Mouse (Mus musculus) megakaryocyte-erythroid progenitor cell, adult 5-6 weeks (primary cell): ENCODE results near the gene Cfap65. TPM values are rescaled to one million over a fixed set of nuclear protein-coding genes. Genes with fewer than 3 reads are reported as not detected.

Experiments used
- ATAC-seq: replicated peaks from 2 replicates; pipeline ENCODE4 v1.8.0; 2016; ENCODE audit warnings: mild to moderate bottlenecking, inconsistent platforms; ENCODE audit not compliant: severe bottlenecking, poor library complexity, low FRiP score, low TSS enrichment
- total RNA-seq, 2 experiments: library from RNA; stranded (forward) in 1 of 2; stranded (reverse) in 1 of 2; fragments of 200-1000, 215-1000 nt in 1 of 2; fragments of >200 nt in 1 of 2; fragmentation: Nextera tagmentation in 1 of 2; gene quantifications; 2 replicates each; pipeline ENCODE4 v1.2.3; 2014 to 2017

Cfap65 gene
- total RNA-seq (2014; fragmentation: Nextera tagmentation) (not detected in 2 replicates), total RNA-seq (2017) (not detected in 2 replicates)

DNA sequence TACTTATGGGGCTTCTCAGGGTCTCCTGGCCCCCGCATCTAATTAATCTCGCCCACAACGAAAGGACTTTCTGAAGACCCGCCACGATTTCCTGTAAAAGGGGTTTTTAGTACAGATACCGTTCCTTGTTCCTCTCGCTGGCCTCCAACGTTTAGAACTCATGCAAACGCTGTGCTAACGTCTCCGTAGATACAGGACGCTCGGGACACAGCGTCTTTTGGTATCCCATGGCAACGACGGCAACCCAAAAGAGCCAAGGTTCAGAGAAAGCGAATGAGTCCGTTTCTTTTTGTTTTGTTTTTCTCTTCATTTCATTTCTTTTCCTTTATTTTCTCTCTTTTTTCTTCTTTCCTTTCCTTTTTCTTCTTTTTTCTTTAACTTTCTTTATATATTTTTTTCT, at the start of gene Cfap65:
Gene Cfap65, minus strand, starts transcription at position 198 of the 400 bp plus-strand sequence.
- no peak for ATAC-seq

DNA sequence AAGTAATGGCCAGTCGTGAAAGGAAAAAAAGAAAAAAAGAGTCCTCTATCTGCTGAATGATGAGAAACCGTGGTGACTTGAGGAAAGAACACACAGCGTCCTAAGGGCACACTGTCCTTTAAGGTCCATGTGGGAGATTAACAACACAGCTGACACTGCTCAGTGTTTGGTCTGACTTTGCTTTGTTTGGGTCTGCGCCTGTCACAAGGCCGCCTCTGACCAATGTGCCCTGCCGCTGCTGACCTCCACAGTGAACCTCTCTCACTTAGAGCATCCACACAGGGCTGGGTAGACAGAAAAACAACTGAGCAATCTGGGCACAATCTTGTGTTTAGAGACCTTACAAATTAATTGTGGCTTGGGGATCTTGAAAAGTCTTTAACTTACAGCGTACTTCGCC, 41.6 kb upstream of the Cfap65 start:
- ATAC-seq: no peak

DNA sequence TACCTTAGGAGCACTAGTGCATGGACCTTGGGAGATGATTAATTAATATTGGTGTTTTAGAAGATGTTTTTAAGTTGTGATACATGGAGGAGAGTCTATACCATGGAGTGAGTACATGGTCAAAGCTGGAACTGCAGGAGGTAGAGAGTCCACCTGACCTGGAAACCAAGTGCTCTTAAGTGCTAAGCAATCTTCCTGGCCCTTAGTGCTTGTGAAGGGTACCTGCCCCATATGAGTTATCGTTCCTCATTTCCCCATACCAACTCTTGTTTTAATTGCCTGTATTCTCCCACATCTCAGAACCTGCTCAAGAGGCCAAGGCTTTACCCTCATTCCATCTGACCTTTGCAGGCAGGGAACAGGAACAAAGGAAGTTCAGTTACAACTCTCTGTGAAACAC, 40.5 kb upstream of the Cfap65 start:
- ATAC-seq: no peak

DNA sequence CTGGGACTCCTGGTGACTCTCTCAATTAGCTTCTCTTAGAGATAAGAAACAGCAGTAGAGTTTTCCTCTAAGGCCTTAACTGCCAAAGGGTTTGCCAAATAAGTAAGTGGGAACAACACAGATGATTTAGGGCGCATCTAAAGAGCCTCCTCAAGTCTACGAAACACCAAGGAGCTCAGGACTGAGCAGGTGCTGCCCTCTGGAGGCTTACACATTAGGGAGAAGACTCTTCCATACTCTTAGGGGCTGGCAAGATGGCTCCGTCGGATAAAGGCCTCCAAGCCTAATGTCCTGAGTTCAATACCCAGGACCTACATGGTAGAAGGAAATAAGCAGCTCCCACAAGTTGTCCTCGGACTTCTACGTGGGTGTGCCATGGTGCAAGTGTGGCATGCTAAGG, 38.2 kb upstream of the Cfap65 start:
- ATAC-seq: no peak

DNA sequence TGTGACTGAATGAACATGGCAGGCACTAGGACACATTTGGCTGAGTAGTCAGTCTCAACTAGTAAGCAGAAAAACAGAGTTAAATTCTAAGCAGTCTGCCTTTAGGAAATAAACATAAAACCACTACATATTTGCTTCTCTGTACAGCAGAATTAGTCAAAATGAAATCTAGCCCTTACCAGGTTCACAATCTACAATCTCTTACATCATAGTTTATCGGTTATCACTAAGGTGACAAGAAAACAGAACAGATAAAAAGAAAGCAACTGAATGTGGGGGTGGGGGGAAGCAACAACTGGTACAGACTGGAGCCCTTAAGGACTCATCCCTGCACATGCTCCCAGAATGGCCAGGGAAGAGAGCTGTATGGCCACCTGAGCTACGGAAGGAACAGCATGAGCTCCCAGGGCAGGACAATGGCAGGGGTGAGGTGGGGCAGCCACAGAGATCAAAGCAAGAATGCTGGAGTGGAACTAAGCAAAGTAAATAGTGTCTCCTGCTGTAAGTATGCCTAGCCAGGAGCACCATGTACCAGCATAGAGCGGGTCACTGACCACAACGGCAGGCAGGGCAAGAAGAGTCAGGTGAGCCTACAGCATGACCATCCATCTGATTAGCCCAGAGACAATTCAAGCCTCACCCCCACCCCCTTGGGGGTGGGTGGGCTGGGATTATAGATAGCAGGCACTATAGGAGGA, 36.1 kb upstream of the Cfap65 start:
- no peak for ATAC-seq

DNA sequence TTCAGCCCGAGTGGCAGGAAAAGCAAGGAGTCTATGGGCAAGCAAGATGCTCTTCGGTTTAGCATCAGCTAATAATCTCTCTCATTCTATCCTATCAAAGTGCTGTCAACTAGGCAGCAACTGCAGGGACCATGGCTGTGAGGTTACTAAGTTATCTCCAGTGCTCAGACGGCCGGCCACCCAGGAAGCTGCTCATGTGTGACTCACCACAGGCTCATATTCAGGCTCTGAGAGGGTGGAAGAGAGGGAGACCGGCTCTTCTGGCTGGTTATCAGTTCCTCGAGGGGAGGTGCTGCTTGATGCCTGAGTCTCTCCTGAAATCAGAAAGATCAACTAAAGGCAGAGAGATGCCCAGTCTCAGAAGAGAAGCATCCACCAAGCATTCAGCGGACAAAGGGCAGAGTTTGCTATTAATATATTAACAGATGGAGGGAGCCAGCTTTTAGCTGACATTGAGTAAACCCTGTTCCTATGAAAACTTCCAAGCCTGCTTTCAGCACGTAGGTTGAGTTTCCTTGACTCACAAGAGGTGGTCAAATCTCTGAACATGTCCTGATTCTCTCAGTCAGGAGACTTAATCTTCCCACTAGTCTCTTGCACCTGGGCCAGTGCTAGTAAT, 32.7 kb upstream of the Cfap65 start:
- ATAC-seq: no peak

DNA sequence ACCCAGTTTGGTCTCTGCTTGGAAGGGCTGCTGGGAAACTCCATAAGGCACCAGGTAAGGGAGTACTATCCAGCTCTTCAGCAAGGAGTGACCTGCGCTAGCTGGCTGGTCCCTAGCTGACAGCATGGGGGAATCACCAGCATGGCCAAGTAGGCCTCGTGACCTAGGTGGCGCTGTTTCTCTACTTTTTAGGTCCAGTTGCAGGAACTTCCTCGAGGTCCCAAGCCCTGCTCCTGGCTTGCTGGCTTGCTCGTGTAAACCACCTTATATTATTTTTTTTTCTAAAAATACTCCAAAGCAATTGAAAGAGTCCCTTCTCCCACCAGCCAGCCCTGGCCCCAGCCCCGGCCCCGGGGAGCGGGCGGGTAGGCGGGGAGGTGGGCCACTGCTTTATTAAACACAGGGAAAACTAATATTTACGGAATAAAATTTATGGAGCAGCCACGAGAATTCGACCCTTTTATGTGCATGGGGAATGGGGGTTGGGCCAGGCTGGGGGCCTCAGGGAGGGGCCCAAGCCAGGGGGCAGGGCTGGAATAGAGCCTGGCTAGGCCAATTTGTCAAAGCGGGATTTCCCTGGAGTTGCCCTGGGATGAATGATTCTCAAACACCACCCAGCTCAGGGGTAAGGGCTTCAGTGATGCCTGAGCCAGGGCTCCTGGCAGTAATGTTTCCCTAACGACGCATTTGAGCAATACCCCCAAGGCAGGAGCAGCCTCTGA, 29.3 kb upstream of the Cfap65 start:
- ATAC-seq: peak; percentile 77

DNA sequence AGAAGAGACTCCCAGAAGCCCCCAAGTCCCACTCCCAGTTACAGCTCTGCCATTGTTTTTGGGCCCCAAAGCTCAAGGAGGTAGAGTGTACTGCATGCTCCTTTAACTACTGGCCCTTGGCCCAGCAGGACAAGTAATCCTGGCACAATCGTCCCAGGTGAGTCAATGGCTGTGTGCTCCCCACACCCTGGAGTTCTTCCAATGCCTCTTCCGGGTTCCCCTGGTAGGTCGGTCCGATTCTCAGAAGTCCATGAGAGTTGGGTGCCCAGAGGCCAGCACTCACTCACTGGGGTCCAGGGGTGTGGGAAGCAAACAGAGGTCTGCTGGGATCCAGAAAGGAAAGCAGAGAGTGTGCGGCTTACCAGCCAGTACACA, 27.4 kb upstream of the Cfap65 start:
- ATAC-seq: no peak

DNA sequence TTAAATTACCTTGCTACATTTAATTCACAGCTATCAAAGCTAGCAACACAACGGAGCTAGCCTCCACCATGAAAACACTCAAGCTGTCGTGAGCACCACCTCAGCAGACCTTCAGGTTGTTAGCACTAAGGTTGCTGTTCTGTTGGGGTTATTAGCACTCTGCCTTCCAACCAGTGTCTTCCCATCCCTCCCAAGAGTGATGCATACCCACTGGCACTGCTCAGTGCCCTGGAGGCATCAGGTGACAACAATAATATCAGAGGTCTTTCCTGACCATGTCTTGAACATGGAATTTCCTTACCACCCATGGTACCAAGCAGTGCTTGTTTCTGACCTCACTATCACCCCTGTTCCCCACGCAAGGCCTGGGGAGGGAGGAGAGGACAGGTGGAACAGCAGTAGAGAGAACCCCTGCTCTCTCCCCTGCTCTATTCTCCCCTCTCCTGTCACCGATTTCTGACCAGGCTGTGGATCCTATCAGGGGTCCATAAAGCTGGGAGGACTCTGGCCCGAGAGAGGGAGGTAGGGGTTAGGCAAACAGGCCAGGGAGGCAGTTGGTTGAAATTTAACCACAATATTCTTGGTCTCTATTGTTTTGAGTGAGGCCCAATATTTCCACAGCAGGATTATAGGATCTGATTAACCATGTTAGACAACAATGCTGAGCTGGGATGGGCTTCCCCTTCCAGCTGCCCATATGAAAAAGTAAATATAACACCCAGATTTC, 26.9 kb upstream of the Cfap65 start:
- no peak for ATAC-seq

DNA sequence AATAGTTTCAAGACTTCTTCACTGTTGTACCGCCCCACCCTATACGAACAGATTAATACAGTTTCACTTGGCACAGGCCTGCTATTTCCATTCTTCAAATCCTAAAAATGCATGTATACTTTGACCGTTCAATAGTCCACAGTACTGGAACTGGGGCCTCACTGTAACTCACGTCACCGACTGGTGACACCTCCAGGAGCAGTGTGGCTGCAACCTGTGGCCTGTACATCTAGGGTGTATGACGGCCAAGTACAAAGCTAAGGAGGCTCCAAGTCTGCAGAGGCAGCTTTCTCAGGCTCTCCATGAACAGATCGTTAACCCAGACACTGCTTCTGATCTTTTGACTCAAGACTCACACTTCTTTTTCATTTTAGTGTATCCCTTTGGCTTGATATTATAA, 26.3 kb upstream of the Cfap65 start:
- ATAC-seq: no peak

DNA sequence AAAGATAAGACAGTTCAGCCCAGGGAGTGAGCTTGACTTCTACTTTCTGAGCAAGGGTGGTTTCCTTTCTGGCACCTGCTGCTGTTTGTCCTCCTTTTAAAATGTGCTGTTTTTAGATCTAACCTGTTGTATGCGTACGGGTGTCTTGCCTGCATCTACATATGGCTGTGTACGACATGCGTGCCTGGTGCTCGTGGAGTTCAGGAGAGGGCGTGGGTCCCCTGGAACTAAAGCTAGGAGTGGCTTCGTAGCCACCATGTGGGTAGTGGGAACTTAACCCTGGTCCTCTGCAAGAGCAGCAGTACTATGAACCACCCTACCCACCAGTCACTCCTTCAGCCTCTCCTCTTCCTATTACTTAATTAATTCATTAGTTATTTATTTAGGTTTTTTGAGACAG, 24.7 kb upstream of the Cfap65 start:
- no peak for ATAC-seq

DNA sequence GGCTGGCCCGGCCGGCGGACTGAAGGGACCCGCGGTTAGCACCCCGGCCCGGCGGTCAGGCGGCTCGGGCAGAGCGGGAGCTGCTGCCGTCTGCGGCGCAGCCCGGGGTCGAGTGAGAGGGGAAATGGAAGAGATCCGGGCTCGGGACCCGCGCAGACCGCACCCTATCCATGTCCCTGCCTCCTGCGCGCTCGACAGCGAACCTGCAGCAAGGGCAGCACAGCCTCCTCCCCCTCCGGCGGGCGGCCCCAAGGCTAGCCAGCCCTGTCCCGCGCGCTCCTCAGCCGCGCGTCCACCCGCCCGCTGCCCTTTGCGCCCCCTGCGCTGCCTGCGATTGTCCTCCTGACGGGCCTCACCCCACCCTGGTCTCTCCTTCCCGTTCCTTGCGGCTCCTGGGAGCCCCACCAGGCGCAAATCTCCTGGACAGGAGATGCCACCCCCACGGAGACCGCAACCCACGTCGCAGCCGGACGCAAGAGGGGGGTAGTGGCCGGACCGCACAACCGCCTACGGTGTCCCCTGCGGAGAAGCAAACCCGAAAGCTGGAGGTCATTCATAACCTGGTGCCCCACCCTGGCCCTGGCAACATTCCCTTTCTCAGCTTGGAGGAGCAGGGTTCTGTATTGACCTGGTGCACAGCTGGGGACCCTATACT, 16.3 kb upstream of the Cfap65 start, which contains the start of gene Ihh:
Gene Ihh, minus strand, starts transcription at position 117 of the 655 bp plus-strand sequence.
- no peak for ATAC-seq

DNA sequence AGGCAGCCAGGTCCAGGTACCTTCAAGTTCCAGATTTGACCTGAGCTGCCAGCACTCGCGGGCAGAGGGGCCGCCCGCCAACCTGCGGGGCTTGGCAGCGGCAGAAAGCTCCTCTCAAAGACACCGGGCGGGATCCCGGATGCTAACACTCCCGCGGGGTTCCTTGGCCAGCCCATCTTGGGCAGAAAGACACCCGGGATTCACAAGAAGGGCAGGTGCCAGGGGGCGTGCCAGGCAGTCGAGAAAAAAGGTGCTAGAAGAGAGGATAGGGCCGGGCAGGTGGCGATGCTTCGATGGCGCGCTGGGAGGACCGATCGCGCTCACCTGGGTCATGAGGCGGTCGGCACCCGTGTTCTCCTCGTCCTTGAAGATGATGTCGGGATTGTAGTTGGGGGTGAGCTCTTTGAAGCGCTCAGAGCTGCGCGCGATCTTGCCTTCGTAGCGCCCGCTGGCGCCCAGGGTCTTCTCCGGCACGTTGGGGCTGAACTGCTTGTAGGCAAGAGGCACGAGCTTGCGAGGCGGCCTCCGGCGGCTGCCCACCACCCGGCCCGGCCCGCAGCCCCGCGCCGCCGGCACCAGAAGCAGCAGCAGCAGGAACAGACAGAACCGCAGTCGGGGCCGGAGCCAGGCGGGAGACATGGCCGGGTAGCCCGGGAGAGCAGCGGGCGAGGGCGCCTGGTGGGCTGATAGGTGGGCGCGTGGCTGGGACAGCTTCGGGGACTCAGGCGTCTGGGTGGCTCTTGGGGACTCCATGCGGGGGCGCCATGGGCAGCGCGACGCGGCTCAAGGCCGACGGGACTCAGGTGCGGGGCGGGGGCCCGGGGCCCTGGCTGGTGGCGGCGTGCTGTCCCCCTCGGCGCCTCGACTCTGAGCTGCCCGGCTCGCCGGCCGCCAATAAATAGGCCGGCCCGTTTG, 15.4 kb upstream of the Cfap65 start:
- ATAC-seq: no peak

DNA sequence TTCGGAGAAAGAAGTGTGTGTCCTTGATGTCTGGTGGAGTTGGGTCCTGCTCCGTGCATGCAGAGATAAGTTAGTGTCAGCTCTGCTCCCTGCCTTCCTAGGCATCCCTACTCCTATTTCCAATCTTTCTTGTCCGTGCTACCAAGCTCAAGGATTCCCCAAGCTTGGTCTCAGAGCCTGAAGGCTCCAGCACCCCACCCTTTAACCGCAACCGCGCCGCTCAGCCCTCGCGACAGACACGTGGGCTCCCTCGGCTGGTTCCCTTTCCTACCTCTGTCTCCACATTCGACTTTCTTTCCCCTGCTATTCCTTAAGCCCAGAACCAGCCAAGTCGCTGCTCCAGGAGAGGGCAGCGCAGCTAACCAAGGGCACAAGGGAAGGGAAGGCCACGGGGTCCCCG, 14.7 kb upstream of the Cfap65 start:
- no peak for ATAC-seq

DNA sequence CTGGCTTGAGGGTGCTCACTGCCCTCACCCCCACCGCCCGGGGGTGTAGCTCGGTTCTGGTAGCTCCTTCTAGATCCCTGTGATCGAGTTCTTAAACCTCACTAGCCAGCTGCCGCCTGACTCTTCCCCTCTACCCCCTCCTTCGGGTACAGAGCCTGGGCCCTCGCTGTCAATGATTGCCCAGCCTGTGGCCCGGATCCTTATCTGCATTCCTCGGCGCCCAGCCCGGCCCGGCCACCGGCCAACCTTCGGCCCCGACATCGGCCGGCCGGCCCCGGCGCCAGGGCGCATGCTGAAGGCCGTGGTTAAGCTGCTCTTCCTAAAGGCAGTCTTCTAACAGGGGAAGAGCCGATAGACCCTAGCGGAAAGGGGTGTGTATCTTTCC, 14.3 kb upstream of the Cfap65 start:
- ATAC-seq: no peak

DNA sequence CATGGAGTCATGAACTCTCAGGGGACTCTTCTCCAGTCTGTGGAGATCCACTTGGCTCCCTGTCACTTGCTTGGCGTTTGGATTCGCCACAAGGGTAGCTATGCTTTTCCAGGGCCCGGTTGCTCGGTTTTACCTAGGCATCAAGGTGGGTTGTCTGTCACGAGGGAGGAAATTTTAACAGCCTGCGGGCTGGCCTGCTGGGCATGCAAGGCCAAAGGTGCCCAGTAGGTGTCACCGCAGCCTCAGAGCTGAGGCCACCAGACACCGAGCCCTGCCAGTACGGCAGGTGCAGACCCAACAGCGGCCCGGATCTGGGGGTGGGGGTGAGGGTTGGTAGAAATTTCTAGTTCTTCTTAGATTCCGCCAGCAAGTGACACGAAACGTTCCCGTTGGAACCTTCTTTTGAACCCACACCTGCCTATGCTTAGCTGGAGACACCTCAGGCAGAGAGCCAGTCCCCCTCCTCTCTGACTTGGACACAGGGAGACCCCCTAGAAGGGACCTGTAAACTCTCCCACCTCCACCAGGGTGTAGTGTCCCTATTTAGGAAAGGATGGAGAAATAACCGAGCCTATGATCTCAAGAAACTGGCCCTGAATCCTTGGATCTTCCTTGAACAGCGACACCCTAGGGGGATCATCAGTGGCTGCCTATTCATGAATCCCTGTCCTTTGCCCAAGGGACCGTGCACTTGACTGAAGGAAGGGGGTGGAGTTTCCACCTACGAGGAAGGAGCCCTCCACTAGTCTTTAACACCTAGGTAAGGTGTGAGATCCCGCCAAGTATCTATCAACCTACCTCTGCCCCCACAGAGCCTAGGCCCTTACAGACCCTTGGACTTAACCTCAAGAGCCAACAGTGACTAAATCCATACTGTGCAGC, 13.6 kb upstream of the Cfap65 start:
- ATAC-seq: peak; percentile 63

DNA sequence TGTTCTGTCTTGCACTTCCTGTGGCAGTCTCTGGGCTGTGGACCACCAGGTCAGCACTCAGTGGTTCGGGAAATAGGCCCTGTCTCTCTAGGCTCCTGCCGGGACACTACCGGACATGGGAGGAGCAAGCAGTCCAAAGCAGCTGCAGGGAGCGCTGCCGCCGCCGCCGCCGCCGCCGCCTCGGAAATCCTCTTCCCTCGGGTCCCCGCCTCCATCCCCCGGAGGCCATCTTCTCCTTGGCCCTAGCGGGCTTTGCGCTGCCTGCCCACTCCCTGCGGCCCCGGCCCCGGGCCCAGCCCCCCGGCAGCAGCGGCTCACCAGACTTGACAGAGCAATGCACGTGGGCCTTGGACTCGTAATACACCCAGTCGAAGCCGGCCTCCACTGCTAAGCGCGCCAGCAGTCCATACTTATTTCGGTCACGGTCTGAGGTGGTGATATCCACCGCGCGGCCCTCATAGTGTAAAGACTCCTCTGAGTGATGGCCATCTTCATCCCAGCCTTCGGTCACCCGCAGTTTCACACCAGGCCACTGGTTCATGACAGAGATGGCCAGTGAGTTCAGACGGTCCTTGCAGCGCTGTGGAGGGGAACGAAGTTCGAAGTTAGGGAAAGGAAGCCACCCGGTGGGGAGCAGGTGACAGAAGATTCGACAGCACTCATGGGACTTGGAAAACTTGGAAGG, 12.7 kb upstream of the Cfap65 start:
- no peak for ATAC-seq
